Mouse (Mus musculus): ENCODE measurements around the gene Qtrt1.

Gene Qtrt1

DNA sequence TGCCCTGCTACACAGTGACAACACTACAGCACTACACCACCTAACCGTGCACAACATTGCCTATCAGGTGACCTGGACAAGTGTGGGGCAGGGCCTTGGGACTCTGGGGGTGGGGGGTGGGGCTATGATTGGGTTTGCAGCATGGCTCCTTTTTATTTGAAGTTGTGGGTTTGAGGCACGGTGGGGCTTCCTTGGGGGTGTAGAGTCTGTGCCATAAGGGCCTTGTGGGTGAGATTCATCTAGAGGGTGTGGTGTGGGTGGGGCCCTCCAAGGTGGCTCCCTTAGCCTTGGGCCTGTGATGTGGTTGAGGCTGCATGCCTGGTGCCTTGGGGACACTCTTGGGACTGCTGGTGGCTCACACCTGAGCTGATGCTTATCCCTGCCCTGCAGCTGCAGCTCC, 8.0 kb downstream of the Qtrt1 start:
- peak; percentile 26 to 39 for DNase-seq (ENCODE audit: low spot score in 2 of 2)

DNA sequence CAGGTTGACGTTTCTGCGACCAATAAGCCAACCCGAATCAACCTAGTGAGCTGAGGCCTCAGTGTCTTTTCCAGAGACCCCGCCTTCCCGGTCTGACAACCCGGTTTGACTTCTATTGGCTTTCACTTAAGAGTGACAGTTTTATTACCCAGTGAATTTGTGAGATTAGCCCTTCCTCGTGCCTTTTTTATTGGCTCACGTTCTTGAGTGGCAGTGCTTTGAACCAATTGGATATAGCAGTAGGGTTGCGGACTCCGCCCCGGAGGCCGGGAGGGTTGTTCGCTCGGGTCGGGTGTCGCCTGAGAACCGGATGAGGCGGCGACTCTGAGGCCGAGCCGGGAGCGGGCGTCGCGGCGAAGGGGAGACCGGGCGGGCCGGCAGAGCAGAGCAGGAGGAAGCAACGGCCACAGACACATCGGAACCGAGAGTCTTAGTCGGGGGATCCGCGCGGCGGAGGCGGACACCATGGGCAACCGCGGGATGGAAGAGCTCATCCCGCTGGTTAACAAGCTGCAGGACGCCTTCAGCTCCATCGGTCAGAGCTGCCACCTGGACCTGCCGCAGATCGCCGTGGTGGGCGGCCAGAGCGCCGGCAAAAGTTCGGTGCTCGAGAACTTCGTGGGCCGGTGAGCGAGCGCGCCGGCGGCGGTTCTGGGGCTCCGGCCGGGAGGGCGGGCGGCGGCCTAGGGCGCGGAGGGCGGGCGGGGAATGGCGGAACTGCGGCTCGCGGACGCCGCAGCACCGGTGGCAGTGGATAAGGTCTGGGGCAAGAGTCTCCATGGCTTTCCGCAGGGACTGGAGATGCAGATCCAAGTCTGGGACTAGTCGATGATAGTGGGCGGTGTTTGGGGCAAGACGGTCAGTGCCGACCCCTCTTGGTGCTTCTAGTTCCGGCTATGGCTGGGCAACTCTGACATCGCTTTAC, 13.3 kb downstream of the Qtrt1 start, which contains the start of gene Dnm2:
Gene Dnm2, plus strand, starts transcription at position 278 of the 925 bp plus-strand sequence.
- peak; percentile 99 for DNase-seq (ENCODE audit: low spot score in 2 of 2)

DNA sequence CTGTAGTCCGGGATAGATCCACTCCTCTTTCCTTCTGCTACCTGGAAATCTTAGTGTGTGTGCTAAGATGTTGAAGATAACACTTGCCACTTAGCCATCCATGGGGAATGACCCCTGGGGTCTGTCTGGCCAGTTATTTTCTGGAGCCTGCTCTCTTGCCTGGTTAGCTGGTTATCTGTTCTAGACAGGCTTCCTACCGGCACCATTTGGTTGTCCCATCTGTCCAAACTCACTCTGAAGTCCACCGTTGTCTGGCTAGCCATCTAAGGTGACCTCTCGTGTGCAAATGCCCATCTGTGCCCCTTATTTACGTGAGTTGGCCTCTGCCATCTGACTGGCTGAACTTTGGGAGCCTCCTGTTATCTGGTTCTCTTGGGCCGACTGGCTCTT, 13.9 kb downstream of the Qtrt1 start:
- no peak for DNase-seq (ENCODE audit: low spot score in 2 of 2)

DNA sequence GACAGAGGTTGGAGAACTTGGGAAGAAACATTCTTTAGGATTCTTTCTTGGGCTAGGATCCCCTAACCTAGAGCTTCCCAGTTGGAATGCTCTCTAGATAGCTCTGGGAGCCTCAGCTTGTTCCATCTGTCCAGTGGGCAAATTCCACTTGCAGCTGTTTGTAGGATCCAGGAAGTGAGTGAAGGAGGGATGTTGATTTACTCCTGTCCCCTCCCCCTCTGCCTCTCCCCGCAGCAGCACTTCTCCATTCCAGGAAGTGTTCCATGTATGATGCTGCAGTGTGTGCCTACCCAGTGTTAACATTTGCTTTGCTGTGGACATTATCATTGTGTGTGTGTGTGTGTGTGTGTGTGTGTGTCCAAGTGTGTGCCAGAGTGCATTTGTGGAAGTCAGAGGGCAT, 14.4 kb downstream of the Qtrt1 start:
- no peak for DNase-seq (ENCODE audit: low spot score in 2 of 2)

DNA sequence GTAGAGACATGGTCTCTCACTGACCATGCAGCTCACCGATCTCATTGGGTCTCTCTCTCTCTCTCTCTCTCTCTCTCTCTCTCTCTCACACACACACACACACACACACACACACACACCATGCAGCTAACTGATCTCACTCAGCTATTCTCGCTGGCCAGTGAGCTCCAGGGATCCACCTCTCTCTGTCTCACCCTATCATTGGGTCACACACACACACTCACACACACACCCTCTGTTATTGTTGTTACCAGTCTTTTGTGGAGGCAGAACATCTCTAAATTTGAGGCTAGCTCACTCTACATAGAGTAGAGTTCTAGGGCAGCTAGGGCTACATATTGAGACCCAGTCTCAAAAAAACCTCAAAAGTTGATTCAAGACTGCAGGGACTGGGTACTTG, 14.9 kb downstream of the Qtrt1 start:
- no peak for DNase-seq (ENCODE audit: low spot score in 2 of 2)

DNA sequence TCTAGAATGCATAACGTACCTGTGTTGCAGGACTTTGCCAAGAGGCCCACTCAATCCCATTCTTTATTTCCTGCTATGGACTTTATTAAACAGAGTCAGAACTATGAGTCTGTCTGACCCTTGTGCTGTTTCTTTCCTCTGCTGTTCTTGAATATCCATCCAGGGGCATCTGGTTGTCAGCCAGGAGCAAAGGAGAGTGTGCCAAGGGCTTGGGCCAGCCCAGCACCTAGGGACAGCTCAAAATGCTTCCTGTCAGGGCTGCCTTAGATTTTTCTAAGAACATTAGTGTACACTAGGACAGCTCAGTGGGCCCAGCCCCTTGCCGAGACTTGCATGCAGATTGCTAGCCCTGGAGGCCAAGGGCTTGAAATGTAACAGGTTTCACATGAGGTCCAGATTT, 16.1 kb downstream of the Qtrt1 start:
- DNase-seq (ENCODE audit: low spot score in 2 of 2), result no peak

DNA sequence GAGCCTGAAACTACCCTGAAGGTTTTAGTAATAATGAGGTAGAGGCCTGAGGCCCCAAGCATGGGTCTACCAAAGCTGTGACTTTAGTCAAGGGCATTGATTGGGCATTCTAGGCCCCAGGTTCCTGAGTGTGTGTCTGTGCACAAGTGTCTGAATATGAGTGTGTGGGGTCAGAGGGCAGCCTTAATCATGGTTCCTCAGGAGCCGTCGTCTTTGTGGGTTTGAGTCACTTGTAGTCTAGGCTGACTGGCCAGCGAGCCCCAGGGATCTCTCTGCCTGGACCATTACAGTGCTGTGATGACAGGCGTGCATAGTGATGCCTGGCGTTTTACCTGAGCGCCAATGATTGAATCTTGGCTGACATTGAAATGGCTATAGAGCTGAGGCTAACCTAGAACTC, 16.5 kb downstream of the Qtrt1 start:
- no peak for DNase-seq (ENCODE audit: low spot score in 2 of 2)

DNA sequence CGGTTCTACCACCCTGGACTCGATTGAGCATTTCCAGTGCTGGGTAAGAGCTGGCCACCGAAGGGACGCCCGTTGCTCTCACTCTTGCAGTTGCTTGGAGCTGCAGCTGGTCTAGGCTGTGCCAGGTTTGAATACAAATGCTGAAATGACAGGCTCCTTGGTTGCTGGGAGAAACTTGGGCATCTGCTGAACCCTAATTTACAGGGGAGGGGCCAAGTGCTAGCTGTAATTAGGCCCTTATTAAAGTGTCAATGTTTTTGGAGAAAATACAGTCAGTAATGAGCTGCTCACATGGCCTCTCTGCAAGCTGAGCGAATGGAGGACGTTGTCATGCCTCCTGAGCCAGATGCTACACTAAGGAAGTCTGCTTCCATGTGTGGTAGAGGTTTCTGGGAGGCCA, 19.1 kb downstream of the Qtrt1 start:
- no peak for DNase-seq (ENCODE audit: low spot score in 2 of 2)

DNA sequence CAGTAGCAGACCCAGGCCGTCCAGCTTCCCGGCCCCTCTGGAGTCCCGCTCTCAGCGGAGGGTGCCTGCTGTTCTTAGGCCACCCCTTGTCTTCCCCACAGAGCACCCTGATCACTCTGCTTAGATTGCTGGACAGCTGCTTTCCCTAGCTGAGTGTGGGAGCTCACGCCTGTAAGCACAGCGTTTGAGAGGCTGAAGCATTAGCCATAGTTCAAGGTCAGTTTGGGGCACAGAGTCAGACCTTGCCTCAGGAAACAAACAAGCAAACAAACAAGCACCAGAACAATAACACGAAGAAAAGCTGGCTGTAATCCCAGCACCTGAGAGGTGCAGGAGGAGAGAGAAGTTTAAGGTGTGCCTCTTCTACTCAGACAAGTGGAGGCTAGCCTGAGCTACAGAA, 20.4 kb downstream of the Qtrt1 start:
- DNase-seq (ENCODE audit: low spot score in 2 of 2), result no peak

DNA sequence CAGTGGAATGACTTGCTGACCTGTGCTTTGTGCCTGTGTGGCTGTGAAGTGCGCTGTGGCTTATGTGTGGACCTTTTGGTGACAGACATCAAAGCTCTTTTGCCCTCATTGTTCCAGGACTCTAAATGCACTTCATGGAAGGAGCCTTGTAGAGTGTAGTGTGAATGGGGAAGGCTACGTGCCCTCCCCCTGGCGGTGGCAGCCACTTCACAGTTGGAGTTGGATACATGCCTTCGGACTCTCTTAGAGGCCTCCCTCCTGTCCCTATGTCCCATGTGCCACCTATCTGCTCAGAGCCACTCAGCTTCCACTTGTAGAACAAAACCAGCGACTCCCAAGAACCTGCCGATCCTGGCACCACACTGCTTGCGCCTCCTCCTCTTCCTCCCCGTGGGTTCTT, 22.1 kb downstream of the Qtrt1 start:
- DNase-seq (ENCODE audit: low spot score in 2 of 2), result no peak

DNA sequence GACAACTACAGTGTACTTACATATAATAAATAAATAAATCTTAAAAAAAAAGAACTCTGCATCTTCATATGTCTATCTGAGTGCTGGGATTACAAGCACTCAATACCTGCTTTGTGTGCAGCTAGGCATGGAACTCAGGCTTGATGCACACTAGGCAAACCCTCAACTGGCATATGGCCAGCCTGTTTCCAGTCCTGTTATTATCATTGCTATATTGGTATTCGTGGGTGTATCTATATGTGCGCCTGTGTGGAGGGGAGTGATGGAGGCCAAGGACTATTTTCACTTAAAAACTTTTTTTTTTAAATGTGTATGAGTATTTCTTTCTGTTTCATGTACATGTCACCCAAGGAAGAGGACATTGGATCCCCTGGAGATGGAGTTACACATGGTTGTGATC, 22.8 kb downstream of the Qtrt1 start:
- no peak for DNase-seq (ENCODE audit: low spot score in 2 of 2)

DNA sequence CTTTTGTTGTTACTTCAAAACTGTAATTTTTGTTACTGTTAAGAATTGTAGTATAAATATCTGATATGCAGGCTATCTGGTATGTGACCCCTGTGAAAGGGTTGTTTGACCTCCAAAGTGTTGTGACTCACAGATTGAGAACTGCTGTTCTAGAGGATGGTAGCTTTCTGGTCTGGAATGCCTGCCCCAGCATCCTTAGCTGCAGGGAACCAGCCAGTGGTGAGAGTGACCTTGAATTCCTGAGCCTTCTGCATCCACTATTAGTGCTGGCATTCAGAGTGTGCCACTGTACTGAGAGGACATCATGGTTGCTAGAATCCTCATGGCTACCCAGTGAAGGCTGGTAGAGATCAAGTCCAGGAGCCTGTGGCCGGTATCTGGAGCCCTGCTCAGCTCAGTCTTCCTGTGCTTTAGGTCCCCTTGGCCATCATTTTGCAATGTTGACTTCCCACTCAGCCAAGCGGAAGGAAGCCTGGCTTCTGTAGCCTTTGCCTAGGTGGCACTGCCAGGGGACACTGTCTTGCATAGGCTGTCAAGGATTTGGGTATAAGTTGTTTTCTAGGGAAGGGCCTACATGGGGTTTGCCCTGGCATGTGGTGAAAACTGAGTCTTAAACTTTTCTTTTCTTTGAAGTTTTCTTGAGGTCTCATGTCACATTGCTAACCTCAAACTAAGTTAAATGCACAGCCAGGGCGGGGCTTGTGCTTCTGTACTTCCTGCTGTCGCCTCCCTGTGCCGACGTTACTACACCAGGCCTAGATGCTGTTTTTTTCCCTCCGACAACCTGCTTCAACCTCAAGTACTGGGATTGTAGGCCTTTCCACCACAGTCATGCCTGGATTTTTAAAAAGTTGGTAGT, 24.4 kb downstream of the Qtrt1 start:
- DNase-seq (ENCODE audit: low spot score in 2 of 2), result peak; percentile 70 to 74

DNA sequence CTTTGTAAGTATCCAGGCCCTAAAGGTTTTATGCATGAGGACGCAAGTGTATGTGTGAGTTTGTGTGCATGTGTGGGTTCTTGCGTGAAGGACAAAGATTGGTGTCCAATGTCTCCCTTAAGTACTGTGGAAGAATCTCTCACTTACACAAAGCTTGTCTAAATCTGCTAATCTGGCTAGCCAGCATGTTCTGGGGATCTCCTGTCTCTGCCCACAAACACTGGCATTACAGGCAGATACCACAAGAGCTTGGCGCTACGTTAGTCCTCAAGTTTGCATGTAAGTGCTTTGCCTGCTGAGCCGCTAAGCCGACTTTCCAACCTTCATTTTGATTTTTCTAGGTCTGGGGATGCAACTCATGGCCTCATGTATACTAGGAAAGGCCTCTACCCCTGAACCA, 25.9 kb downstream of the Qtrt1 start:
- no peak for DNase-seq (ENCODE audit: low spot score in 2 of 2)

DNA sequence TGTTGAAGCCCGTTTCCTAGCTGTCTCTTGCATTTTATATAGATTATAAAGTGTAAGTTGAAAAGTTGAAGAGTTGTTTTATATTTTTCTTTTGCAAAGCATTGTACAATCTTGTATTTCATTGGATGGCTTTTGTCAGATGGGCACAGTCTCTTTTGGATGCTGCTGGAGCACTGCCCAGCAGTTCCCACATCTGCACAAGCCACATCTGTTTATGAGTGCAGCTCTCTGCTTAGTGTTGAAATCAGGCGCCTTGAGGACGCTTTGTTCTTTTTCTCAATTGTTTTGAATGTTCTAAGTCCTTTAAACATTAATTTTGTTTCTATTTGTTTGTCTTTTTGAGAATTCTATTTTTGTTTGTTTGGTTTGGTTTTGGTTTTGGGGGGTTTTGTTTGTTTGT, 26.6 kb downstream of the Qtrt1 start:
- DNase-seq (ENCODE audit: low spot score in 2 of 2), result no peak

DNA sequence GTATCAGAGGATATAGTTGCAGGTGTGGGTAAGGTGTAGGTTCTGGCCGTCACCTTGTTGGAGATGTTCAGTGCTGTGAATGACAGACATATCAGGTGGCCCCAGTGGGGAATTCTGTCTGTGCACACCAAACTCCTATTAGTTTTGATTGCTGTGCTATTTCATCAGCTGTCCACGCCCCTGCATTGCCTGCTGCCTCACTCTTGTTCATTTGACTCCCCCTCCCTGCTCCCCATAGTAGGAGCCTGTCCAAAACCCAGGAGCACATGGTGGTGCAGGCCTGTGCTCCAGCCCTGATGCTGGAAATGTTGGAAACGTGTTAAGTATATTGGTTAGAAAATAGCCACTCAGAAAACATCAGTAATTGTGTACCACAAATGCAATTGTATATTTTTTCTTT, 27.8 kb downstream of the Qtrt1 start:
- no peak for DNase-seq (ENCODE audit: low spot score in 2 of 2)

DNA sequence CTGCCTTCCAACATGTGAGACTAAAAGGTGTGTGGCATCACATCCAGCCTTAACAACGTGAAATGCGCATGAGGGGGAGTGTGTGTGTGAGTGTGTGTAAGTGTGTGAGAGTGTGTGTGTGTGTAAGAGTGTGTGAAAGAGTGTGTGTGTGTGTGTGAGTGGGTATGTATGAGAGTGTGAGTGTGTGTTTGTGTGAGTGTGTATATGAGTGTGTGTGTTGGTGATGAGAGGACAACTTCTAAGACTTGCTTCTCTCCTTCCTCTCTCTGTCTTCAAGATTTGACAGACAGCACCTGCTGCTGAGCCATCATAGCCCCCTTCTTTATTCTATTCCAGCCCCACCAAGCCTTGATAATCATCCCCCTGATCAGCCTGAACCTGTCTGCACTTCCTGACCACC, 28.3 kb downstream of the Qtrt1 start:
- no peak for DNase-seq (ENCODE audit: low spot score in 2 of 2)

DNA sequence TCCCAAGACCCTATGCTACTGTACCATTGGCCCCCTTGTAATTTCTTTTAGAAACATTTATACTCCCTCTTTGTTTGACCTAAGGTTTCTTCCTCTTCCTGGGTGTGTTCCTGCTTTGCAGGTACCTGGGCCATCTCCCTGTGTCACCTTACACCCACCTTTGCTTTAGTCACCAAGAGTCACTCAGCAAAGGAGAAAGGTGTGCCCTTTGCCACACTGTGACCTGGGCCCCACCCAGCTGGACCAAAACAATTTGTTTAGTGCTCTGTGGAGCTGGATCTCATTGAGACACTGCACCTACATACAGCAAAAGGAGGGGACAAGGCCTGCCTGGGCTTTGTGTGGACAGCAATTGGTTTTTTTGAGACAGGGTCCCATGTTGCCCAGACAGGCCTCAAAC, 28.8 kb downstream of the Qtrt1 start:
- DNase-seq (ENCODE audit: low spot score in 2 of 2), result no peak

DNA sequence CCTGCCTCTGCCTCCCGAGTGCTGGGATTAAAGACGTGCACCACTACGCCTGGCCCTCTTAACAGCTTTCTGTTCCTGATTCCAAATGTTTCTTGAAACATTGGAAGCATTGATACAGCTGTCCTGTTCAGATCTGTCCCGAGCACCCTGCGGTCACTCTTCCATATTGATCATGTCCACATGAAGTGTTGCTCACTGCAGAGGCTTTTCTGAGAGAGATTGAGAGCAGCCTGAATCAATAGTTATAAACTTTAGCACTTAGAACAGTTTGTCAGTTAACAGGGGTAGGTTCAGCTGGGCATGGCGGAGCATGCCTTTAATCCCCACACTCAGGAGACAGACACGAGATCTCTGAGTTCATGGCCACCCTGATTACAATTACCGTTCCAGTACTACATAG, 32.2 kb downstream of the Qtrt1 start:
- no peak for DNase-seq (ENCODE audit: low spot score in 2 of 2)

DNA sequence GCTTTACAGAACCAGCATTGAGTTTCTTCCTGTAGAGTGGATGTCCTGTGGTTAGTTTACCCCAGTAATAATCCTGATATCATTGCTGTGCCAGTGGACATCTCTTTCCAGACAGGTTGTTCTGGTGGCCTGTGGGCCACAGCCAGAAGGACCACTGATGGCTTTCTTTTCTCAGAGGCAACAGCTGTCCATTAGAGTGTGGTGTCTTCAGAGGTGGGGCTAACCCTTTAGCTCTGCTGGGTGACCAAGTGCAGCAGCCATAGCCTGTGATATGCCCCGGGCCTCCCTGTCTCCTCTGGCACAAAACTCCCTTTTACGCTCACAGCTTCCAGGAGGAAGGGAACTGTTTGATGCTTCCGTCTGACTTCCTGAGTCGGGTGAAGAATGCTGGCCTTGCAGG, 32.9 kb downstream of the Qtrt1 start:
- DNase-seq (ENCODE audit: low spot score in 2 of 2), result no peak

DNA sequence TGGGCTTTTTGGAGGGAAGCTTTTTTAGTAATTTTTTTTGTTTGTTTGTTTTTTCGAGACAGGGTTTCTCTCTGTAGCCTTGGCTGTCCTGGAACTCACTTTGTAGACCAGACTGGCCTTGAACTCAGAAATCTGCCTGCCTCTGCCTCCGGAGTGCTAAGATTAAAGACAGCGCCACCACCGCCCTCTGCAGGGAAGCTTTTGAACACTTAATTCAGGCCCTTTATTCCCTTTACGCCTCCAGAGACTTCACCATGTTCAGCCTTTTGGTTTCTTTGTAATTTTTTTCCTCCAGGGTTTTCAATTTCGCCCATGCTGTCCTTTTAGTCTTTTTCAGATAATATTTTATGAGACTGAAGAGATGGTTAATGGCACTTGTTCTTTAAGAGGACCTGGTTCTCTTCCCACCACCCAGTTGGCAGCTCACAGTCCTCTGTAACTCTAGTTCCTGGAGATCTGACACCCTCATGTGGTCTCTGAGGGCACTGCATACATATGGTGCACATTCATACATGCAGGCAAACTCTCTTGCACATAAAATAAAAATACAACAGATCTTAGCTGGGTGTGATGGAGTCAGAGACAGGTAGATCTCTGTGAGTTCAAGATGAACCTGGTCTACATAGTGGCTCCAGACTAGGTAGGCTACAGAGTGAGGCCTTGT, 33.6 kb downstream of the Qtrt1 start:
- DNase-seq (ENCODE audit: low spot score in 2 of 2), result no peak

DNA sequence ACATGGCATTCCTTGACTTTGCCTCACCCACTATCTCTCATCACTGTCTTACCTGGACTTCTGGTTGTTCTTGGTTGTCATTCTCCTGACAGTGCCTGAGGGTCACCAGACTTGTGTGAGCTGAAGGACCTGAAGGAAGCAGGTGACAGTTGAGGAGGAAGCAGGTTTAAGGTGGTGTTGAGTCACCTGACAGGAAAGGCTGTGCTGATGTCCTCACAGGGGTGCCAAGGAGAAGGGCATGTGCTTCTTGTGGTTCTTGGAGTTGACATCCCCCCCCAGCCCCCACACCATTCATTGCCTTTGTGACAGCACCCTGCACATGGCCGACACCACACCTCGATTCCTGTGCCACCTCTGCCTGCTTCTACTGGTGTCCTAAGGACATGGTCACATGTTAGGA, 36.1 kb downstream of the Qtrt1 start:
- no peak for DNase-seq (ENCODE audit: low spot score in 2 of 2)

DNA sequence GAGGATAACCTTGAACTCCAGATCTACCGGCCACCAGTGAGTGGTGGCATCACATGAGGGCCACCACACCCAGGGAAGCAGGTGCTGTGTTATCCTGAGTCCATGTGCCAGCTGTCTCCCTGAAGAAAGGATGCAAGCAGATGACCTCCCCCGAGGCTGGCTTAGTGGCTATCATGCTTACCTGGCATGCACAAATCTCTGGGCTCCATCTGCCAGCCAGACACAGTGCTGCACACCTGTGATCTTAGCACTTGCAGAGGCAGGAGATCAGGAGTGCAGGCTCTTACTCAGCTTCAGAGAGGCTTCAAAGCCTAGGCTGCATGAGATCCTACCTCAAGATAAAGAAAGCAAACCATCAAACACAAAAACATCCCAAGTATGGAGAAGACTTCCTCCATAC, 38.1 kb downstream of the Qtrt1 start:
- DNase-seq (ENCODE audit: low spot score in 2 of 2), result peak in 1 of 2 experiments; percentile 35
